Mouse (Mus musculus) ovary, adult 10 weeks (tissue): Measurements from ENCODE around the gene Apol7c. TPM values are rescaled to one million over a fixed set of nuclear protein-coding genes. Genes with fewer than 3 reads are reported as not detected.

ENCODE experiments used
- polyA plus RNA-seq: library from polyadenylated mRNA; stranded (reverse); fragments of 350-450 nt; fragmentation: Illumina TruSeq; extraction: RNeasy Lipid Tissue Mini Kit (QIAGEN cat#74804); gene quantifications from one replicate; pipeline ENCODE4 v1.2.3, GENCODE M21; 2014

Apol7c gene
- polyA plus RNA-seq, result 0.43 TPM

GRCm38 (mm10) chr15:77533216-77533615 is at the start of gene Apol7c:
Apol7c (minus strand) TSS chr15:77533316.

DNA sequence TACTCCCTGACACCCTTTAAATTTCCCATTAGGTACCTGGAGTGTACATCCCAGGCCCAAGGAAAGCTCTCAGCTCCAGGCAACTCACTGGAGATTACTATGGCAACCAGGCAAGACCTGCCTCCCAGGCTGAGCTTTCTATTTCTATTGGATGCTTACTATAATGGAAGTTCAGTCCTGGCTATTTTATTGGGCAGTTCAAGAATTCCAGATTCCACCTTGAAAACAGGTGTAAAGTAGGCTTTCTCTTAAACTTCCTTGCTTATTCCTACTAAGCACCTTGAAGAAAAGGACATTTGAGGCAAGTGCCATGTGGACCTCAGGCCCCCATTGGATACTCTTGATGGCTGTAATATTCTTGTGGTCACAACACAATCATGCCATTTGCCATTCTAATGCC is 28.7 kb upstream of the Apol7c start, which contains the start of gene 1700025B11Rik:
Gene 1700025B11Rik, minus strand, starts transcription at position 101 of the 400 bp plus-strand sequence.

DNA sequence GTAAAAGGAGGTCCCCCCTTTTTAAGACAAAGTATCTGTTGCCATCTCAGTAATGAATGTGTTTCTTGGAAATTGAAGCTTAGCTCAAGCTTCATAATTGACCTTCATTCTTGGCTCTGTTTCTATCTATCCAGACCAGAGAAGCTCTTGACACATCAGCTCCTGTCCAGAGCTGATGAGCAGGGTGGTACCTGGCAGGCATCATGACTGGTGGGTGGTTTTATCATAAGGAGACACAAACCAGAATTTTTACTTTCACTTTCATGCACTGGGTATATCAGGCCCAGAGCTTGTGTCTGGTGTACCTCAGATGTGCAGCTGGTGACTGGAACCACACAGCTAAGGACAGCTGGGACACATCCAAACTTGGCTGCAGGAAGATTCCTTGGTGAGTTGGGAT is 25.1 kb downstream of the Apol7c start, which contains the start of gene Apol11a:
Gene Apol11a, plus strand, starts transcription at position 306 of the 400 bp plus-strand sequence.

GRCm38 (mm10) chr15:77476693-77477092 is 56.4 kb downstream of the Apol7c start, which contains the start of gene Apol10a:
Apol10a (plus strand) TSS chr15:77477047.

Other genes with a start within 250 kb of the Apol7c start
- gene Rbfox2, start 226.3 kb downstream of the Apol7c start, polyA plus RNA-seq, result 82.4 TPM
- 1.7 TPM for gene Apol7a, start 134.2 kb downstream of the Apol7c start, polyA plus RNA-seq
- 0.23 TPM for gene Apol9a, start 122.2 kb downstream of the Apol7c start, polyA plus RNA-seq
- not detected for gene Apol7b, start 85.8 kb downstream of the Apol7c start, polyA plus RNA-seq
- not detected for gene Apol10a, start 56.3 kb downstream of the Apol7c start, polyA plus RNA-seq
- not detected for gene Apol11a, start 25.0 kb downstream of the Apol7c start, polyA plus RNA-seq
- not detected for gene 1700025B11Rik, start 28.6 kb upstream of the Apol7c start, polyA plus RNA-seq
- 4.4 TPM for gene Apol10b, start 62.8 kb upstream of the Apol7c start, polyA plus RNA-seq
- gene Gm36245, start 65.9 kb upstream of the Apol7c start, polyA plus RNA-seq, result not detected
- gene Apol11b, start 110.0 kb upstream of the Apol7c start, polyA plus RNA-seq, result 0.23 TPM
- 3.9 TPM for gene Apol7e, start 165.5 kb upstream of the Apol7c start, polyA plus RNA-seq
- not detected for gene Apol9b, start 195.7 kb upstream of the Apol7c start, polyA plus RNA-seq
- gene Apol8, start 223.7 kb upstream of the Apol7c start, polyA plus RNA-seq, result not detected